In the genomic region with DNA sequence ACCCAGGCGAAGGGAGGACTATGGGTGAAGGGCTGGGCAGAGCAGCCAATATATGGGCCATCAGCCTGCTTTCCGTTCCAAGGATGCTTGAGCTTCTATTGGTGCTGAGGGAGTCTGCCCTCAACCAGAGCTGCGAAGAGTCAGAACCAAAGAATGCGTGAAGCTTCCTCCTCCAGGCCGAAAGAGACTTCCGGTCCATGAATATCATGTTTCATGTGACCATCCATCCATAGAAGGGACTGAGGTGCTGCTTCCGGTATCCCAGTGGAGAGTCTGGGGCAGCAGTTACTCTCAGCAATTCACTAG, we compare ENCODE assay signal across 11 mouse cellular contexts.
A peak's percentile ranks its signal among the peaks of the same experiment; 100 is the strongest.
DNase-seq lines count a peak whose midpoint lies in the region; ATAC-seq and TF ChIP-seq lines count a peak whose summit lies in the region.
"Had no signal": no experiment of that assay in that cellular context is flagged by ENCODE, and none has a peak within 500 bp of the region (broad histone marks: within the 10 kb centered on the region; RNA-seq: fewer than 3 reads in every experiment).

No protein-coding gene starts in this region.

- H3K36me3 ChIP-seq in heart, embryonic 12.5 days: no peaks in the 10 kb centered on the region
- no peaks in the 10 kb centered on the region for H3K36me3 ChIP-seq in kidney, postnatal 0 days (ENCODE audit: insufficient read depth, low read length)
- H3K36me3 ChIP-seq in forebrain, embryonic 13.5 days (ENCODE audit: poor library complexity, severe bottlenecking): no peaks in the 10 kb centered on the region
- H3K36me3 ChIP-seq in midbrain, embryonic 15.5 days (replicated peaks): no peaks in the 10 kb centered on the region
- H3K36me3 ChIP-seq: liver, embryonic 15.5 days had no signal

- intact Hi-C loops in heart, postnatal 25 days (cut with DNase I): loop anchor here (10.0 kb wide), 1 partner anchor 220 kb away; no protein-coding TSS in a partner anchor

- ATAC-seq in heart, embryonic 12.5 days (ENCODE audit: insufficient number of reproducible peaks, low FRiP score): no peak
- peak; percentile 44; the same call in 1 of the 2 replicates for ATAC-seq in kidney, postnatal 0 days (replicated peaks; ENCODE audit: low FRiP score, low read depth)
- ATAC-seq in forebrain, embryonic 13.5 days: no peak; the same call in 1 of the 2 replicates
- no peak for ATAC-seq in midbrain, embryonic 15.5 days (replicated peaks)

- no peak overlapping the region for H3K4me3 ChIP-seq in heart, embryonic 12.5 days
- H3K4me3 ChIP-seq in kidney, postnatal 0 days (replicated peaks; ENCODE audit: low read depth, low read length): no peak overlapping the region
- no peak overlapping the region for H3K4me3 ChIP-seq in forebrain, embryonic 13.5 days
- H3K4me3 ChIP-seq in midbrain, embryonic 15.5 days: no peak overlapping the region
- no peak overlapping the region for H3K4me3 ChIP-seq in lung, adult 2 months (replicated peaks; ENCODE audit: extremely low read depth, low read depth, low read length)
- H3K4me3 ChIP-seq: liver, embryonic 15.5 days had no signal

- no peak for TF ChIP-seq POLR2A in lung, adult 2 months (IDR thresholded peaks at IDR 0.05; ENCODE audit: borderline replicate concordance, extremely low read depth, low read depth, low read length)

- peak overlapping the region; percentile 6; the same call in 1 of the 2 replicates for H3K4me2 ChIP-seq in heart, embryonic 12.5 days
- no peak overlapping the region for H3K4me2 ChIP-seq in kidney, postnatal 0 days (ENCODE audit: low read length)
- H3K4me2 ChIP-seq in forebrain, embryonic 13.5 days: peak overlapping the region; percentile 54
- H3K4me2 ChIP-seq in midbrain, embryonic 15.5 days: peak overlapping the region; percentile 37
- H3K4me2 ChIP-seq: liver, embryonic 15.5 days had no signal

- DNase-seq in heart, postnatal 25 days (ENCODE audit: low spot score): no peak
- peak; percentile 67 for DNase-seq in kidney, postnatal 0 days (ENCODE audit: low spot score)
- DNase-seq in kidney, postnatal 36 days: no peak
- no peak for DNase-seq in cerebellum, postnatal 10 days
- no peak for DNase-seq in lung, adult 2 months
- DNase-seq: cerebellum, postnatal 36 days; kidney, postnatal 25 days had no signal

- H3K4me1 ChIP-seq in heart, embryonic 12.5 days (replicated peaks): peaks cover 38% of the 10 kb centered on the region
- H3K4me1 ChIP-seq in kidney, postnatal 0 days (replicated peaks; ENCODE audit: insufficient read depth, low read length): peaks cover 12% of the 10 kb centered on the region; the same call in 1 of the 2 replicates
- H3K4me1 ChIP-seq in forebrain, embryonic 13.5 days: peaks cover 57% of the 10 kb centered on the region
- H3K4me1 ChIP-seq in midbrain, embryonic 15.5 days: peaks cover 36% of the 10 kb centered on the region
- 0 out of 2 replicates have a peak, but pooled peaks cover 2% of the 10 kb centered on the region for H3K4me1 ChIP-seq in lung, adult 2 months (ENCODE audit: control insufficient read depth, insufficient read depth, low read length)
- H3K4me1 ChIP-seq: liver, embryonic 15.5 days had no signal

- no peak overlapping the region for H3K27ac ChIP-seq in heart, embryonic 12.5 days (ENCODE audit: poor library complexity, severe bottlenecking)
- H3K27ac ChIP-seq in kidney, postnatal 0 days: no peak overlapping the region
- peak overlapping the region; percentile 85 for H3K27ac ChIP-seq in forebrain, embryonic 13.5 days
- H3K27ac ChIP-seq in midbrain, embryonic 15.5 days: peak overlapping the region; percentile 55
- H3K27ac ChIP-seq: liver, embryonic 15.5 days had no signal

- no peak for TF ChIP-seq CTCF in kidney, postnatal 0 days (IDR thresholded peaks at IDR 0.05; ENCODE audit: low read depth)
- no peak for TF ChIP-seq CTCF in lung, adult 2 months (IDR thresholded peaks at IDR 0.05; ENCODE audit: insufficient read depth, low read length)

- H3K9ac ChIP-seq in heart, embryonic 12.5 days: no peak overlapping the region
- H3K9ac ChIP-seq in kidney, postnatal 0 days (ENCODE audit: low read depth, low read length): no peak overlapping the region
- peak overlapping the region; percentile 32; the same call in 1 of the 2 replicates for H3K9ac ChIP-seq in forebrain, embryonic 13.5 days
- no peak overlapping the region for H3K9ac ChIP-seq in midbrain, embryonic 15.5 days
- H3K9ac ChIP-seq: liver, embryonic 15.5 days had no signal

- H3K27me3 ChIP-seq in heart, embryonic 12.5 days (replicated peaks): no peaks in the 10 kb centered on the region
- no peaks in the 10 kb centered on the region for H3K27me3 ChIP-seq in kidney, postnatal 0 days (ENCODE audit: insufficient read depth, low read length)
- H3K27me3 ChIP-seq in forebrain, embryonic 13.5 days: no peaks in the 10 kb centered on the region
- no peaks in the 10 kb centered on the region for H3K27me3 ChIP-seq in midbrain, embryonic 15.5 days (replicated peaks)

- H3K9me3 ChIP-seq in heart, embryonic 12.5 days (replicated peaks): no peaks in the 10 kb centered on the region
- H3K9me3 ChIP-seq in kidney, postnatal 0 days (replicated peaks; ENCODE audit: low read length): no peaks in the 10 kb centered on the region
- H3K9me3 ChIP-seq in forebrain, embryonic 13.5 days (replicated peaks): no peaks in the 10 kb centered on the region
- no peaks in the 10 kb centered on the region for H3K9me3 ChIP-seq in midbrain, embryonic 15.5 days
- H3K9me3 ChIP-seq: liver, embryonic 15.5 days had no signal

- WGBS in heart, embryonic 12.5 days: 47% methylated on average over 7 of the region's 7 CpGs
- WGBS in kidney, postnatal 0 days: 22% methylated on average over 7 of the region's 7 CpGs
- WGBS in forebrain, embryonic 13.5 days: 45% methylated on average over 7 of the region's 7 CpGs
- 43% methylated on average over 7 of the region's 7 CpGs for WGBS in midbrain, embryonic 15.5 days
- WGBS in lung, adult 2 months: 41% methylated on average over 7 of the region's 7 CpGs

Comparison
In these comparisons a context has a peak if more than half of its experiments do, and no peak if none do; other contexts are left out.
1. H3K27ac ChIP-seq: peak in forebrain, embryonic 13.5 days (single experiment) and midbrain, embryonic 15.5 days (single experiment); none in heart, embryonic 12.5 days (single experiment) and kidney, postnatal 0 days (single experiment).